Mouse (Mus musculus) cerebellum, adult 2 months (tissue): ENCODE measurements around the gene Hoxd13.

Experiments used
- CTCF ChIP-seq: fragments of 200-500 bp; IDR thresholded peaks from 2 replicates; pipeline ENCODE4 v1.5.1; 2011; ENCODE audit warnings: low read depth, mild to moderate bottlenecking, control low read depth, low read length, moderate library complexity, borderline replicate concordance; ENCODE audit not compliant: insufficient read depth
- POLR2A ChIP-seq: fragments of 200-500 bp; IDR thresholded peaks from 2 replicates; pipeline ENCODE4 v1.6.1; 2011; ENCODE audit warnings: low read length, control low read depth, borderline replicate concordance; ENCODE audit not compliant: insufficient read depth

DNA sequence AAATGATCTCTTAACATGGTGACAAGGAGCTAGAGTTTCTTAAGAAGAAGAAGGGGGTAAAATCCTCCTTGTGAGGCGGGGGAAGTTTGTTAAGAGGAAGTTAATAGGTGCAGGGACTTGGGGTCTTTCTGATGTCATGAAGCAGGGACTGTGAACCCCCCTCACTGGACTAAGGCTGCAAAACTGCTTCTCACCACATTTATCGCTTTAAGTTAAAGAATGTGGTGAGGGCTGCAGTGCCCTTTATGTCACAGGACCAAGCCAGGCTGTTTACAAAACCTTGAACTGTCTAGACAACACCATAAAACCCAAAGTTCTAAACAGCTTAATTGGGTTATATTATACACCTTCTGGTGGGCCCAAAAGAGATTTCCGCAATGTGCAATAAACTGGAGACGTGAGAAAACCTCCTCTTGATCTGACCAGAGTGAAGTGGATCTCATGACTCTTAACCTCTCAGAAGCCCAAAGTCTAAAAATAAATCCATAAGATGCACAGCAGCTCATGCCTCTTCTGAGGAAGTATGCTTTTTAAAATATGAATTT lies 17.0 kb downstream of the Hoxd13 start:
- no peak for TF ChIP-seq CTCF
- no peak for TF ChIP-seq POLR2A
